10 mouse cellular contexts compared by ENCODE assay signal in the genomic region with DNA sequence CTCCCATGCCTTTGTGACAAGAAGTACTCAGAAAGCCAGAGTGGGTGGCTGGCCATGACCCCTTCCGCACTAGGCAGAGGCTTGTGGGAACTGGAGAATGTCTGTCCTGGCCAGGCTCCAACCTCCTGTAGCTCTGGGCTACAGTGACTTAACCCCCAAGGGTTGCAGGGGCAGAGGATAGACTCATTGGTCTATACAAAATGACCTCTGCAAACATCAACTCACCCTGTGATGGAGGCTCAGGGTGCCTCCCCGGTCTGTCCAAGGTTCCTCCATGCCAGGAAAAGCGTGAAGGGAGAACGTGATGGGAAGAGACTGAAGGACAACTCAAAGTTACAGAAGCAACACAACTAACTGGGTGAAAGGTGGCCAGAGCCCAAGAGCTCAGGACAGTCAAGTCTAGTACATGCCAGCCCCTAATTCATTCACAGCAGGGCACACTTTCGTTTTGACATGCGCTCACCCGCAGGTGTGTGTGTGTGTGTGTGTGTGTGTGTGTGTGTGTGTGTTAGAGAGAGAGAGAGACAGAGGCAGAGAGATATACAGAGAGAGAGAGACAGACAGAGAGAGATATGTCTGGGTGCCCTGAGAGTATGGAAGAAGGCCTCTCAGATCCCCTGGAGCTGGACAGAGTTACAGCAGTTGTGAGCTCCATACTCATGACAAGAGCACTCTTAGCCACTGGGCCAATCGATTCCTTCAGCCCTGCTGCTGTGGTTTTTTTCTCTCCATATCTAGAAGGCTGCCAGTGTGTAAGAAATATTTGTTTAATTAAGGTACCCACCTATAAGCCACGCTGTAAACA. TPM values are rescaled to one million over a fixed set of nuclear protein-coding genes. Genes with fewer than 3 reads are reported as not detected.
DNase-seq lines count a peak whose midpoint lies in the region; ATAC-seq and TF ChIP-seq lines count a peak whose summit lies in the region.
"Had no signal": no experiment of that assay in that cellular context is flagged by ENCODE, and none has a peak within 500 bp of the region (broad histone marks: within the 10 kb centered on the region; RNA-seq: fewer than 3 reads in every experiment).

No protein-coding gene starts in this region.

- TF ChIP-seq CTCF in stomach, postnatal 0 days (IDR thresholded peaks at IDR 0.05; ENCODE audit: low read depth) = no peak

- H3K27me3 ChIP-seq in stomach, postnatal 0 days (ENCODE audit: control insufficient read depth, insufficient read depth, low read length) = no peaks in the 10 kb centered on the region

- peak; percentile 71 for DNase-seq in heart, adult 18-20 months
- no peak for DNase-seq in heart, postnatal 25 days (ENCODE audit: low spot score)
- DNase-seq in A20 (ENCODE audit: low read depth, low spot score) = peak; percentile 79
- peak; percentile 81 for DNase-seq in adrenal gland, postnatal 14 days
- DNase-seq in kidney, adult 8-10 months = peak; percentile 77 to 81
- no peak for DNase-seq in stomach, postnatal 0 days (ENCODE audit: low spot score)
- DNase-seq in layer of hippocampus, adult 8-10 months (ENCODE audit: low spot score in 2 of 2) = no peak
- DNase-seq in gastrocnemius, postnatal 14 days = no peak
- DNase-seq: gastrocnemius, postnatal 25 days had no signal

- TF ChIP-seq EP300 in stomach, postnatal 0 days (optimal IDR thresholded peaks at IDR 0.05) = no peak

- WGBS in stomach, postnatal 0 days = 74% methylated on average over 9 of the region's 9 CpGs

- no peak overlapping the region for H3K9ac ChIP-seq in stomach, postnatal 0 days (ENCODE audit: low read length)

- H3K9me3 ChIP-seq in stomach, postnatal 0 days (ENCODE audit: control insufficient read depth, low read length) = no peaks in the 10 kb centered on the region

- H3K4me3 ChIP-seq in stomach, postnatal 0 days (ENCODE audit: low read depth, low read length) = no peak overlapping the region
- H3K4me3 ChIP-seq: megakaryocyte, embryonic 14.5 days had no signal

- no peaks in the 10 kb centered on the region for H3K4me1 ChIP-seq in stomach, postnatal 0 days (replicated peaks; ENCODE audit: control insufficient read depth, insufficient read depth)

- H3K36me3 ChIP-seq in stomach, postnatal 0 days (ENCODE audit: control insufficient read depth, insufficient read depth, low read length) = no peaks in the 10 kb centered on the region

- ATAC-seq in stomach, postnatal 0 days (ENCODE audit: low FRiP score, low TSS enrichment) = no peak

- no peak overlapping the region for H3K4me2 ChIP-seq in stomach, postnatal 0 days (replicated peaks; ENCODE audit: low read depth)

- intact Hi-C loops in heart, postnatal 25 days (cut with DNase I) = no loop called here
- intact Hi-C loops in gastrocnemius, postnatal 14 days (cut with DNase I; ENCODE audit: low total_unique reads) = no loop called here

- H3K27ac ChIP-seq in stomach, postnatal 0 days (replicated peaks) = no peak overlapping the region

RNA-seq across cellular contexts. Expression of a gene that starts 37.9 kb away (rescaled TPM):
- total RNA-seq in heart, adult 18-20 months (2021) = 10 to 100 TPM; 60.0 to 60.9 TPM
- 10 to 100 TPM; 41.0 to 58.1 TPM for total RNA-seq in heart, postnatal 25 days (2021)
- total RNA-seq in adrenal gland, postnatal 14 days (2021) = 123 and 142 TPM in 2 replicates
- polyA plus RNA-seq in stomach, postnatal 0 days (2015; fragmentation: Nextera tagmentation; extraction: Ambion mirVana) = 9.9 and 10.9 TPM in 2 replicates
- total RNA-seq in layer of hippocampus, adult 8-10 months (2022) = 100 to 1,000 TPM; 105 to 134 (median 117) TPM
- 10 to 100 TPM; 50.8 to 56.6 TPM for total RNA-seq in gastrocnemius, postnatal 14 days (2021)

Comparison
In these comparisons a context has a peak if more than half of its experiments do, and no peak if none do; other contexts are left out.
1. DNase-seq: peak in heart, adult 18-20 months (2 of 2), A20 (single experiment), adrenal gland, postnatal 14 days (single experiment) and kidney, adult 8-10 months (2 of 2); none in heart, postnatal 25 days (single experiment), stomach, postnatal 0 days (single experiment), layer of hippocampus, adult 8-10 months (0 of 2) and gastrocnemius, postnatal 14 days (single experiment).